Mouse (Mus musculus): ENCODE results near the gene Dclk3. TPM values are rescaled to one million over a fixed set of nuclear protein-coding genes. Genes with fewer than 3 reads are reported as not detected.

Gene Dclk3
- polyA plus RNA-seq, 1 experiment, result not detected

DNA sequence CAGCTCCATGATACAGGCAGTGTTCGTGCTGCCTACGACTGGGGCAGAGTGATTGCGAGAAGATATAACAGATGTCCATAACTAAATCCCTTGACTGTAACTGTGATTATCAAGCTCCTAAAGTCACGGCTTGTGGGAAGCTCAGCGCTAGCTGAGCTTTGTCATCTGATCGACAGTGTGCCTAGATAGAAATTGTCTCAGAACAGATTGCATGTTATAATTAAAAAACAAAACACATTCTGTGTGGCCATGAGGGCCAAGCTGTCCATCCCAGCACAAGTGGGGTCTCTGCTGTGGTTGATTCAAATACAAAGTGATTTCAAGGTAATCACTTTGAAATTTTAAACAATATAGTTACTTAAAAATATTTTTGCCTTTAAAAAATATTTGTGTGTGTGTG is 26.8 kb downstream of the Dclk3 start:
- H3K4me1 ChIP-seq (ENCODE audit: control insufficient read depth, insufficient read depth, low read length), result peaks cover under 1% of the 10 kb centered on the region; the same call in 1 of the 2 replicates
- no peak overlapping the region for H3K4me3 ChIP-seq (ENCODE audit: insufficient read depth, low read depth, low read length)
- no peak for TF ChIP-seq CTCF (IDR thresholded peaks at IDR 0.05; ENCODE audit: insufficient read depth, low read depth, low read length)
- no peak for TF ChIP-seq POLR2A (IDR thresholded peaks at IDR 0.05; ENCODE audit: insufficient read depth, low read depth, low read length)
- 95% methylated on average over 6 of the region's 6 CpGs for WGBS
- H3K27ac ChIP-seq (ENCODE audit: insufficient read depth, low read depth, low read length), result no peak overlapping the region

DNA sequence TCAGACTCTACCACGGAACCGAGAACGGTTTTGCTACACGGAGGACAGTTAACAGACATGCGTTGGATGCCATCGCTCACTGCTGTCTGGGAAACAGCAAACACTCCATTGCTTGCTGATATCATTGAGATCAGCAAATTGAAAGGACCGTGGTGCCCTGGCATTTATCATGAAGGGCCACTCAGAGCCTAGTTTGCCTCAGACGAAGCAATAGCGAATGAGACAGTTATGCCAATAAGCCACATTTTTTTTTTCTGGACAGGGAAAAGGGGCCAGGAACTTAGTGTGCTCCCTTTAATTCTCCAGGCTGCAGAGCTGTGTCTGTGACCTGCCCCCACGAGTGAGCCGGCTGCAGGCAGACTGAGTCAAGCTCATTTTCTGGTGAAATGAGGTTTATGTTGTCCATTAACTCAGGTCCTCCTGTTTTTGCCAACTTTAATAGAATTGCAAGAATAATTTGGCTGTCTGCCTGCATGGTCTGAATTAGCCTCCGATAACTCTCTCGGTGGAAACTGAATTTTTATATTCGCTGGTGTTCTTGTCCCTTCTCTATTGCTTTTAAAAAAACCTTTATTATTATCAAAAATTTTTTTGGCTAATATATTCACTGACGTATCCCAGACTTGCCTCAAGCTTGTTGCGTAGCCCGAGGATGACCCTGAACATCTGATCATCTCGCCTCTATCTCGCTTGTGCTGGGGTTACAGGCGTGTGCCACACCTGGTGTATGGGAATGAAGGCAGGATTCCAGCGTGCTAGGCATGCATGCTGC is 35.0 kb downstream of the Dclk3 start:
- H3K4me1 ChIP-seq (ENCODE audit: control insufficient read depth, insufficient read depth, low read length), result peaks cover 5% of the 10 kb centered on the region
- no peak for TF ChIP-seq CTCF (IDR thresholded peaks at IDR 0.05; ENCODE audit: insufficient read depth, low read depth, low read length)
- TF ChIP-seq POLR2A (IDR thresholded peaks at IDR 0.05; ENCODE audit: insufficient read depth, low read depth, low read length), result no peak
- 70% methylated on average over 21 of the region's 21 CpGs for WGBS
- H3K4me3 ChIP-seq (ENCODE audit: insufficient read depth, low read depth, low read length), result no peak overlapping the region
- no peak overlapping the region for H3K27ac ChIP-seq (ENCODE audit: insufficient read depth, low read depth, low read length)

DNA sequence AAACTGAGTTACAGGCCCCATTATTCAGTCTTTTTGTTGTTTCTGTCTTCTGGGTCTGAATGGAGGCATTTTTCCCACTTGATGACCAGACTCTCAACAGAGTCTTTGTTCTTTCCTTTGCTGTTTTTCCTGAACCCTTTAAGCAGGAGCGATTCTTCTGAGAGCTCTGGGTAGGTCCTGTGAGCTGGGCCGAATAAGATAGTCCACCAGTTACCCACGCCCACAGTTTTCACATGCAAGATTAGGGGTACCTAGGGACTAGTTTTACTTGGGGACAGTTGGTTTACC is 35.5 kb downstream of the Dclk3 start:
- peaks cover 5% of the 10 kb centered on the region for H3K4me1 ChIP-seq (ENCODE audit: control insufficient read depth, insufficient read depth, low read length)
- WGBS, result 63% methylated on average over 3 of the region's 3 CpGs

DNA sequence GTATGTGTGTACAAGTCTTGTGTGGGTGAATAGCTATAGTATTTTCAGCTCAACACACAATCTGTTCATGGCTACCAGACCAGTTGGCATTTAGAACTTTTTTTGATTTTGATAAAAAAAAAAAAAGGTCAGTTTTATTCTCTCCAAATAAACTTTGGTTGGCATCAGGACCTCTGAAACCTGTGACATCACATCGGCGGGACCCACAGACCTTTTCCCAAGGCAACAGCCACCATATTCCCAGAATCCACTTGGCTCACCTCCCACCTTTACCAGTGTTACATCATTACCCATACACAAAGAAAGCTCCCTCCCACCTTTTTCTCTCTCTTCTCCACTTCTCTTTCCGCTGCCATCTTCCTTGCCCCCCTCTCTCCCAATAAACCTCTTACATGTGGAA is 36.4 kb downstream of the Dclk3 start:
- H3K27ac ChIP-seq (ENCODE audit: insufficient read depth, low read depth, low read length), result no peak overlapping the region
- TF ChIP-seq POLR2A (IDR thresholded peaks at IDR 0.05; ENCODE audit: insufficient read depth, low read depth, low read length) (no peak), CTCF (IDR thresholded peaks at IDR 0.05; ENCODE audit: insufficient read depth, low read depth, low read length) (no peak)
- WGBS, result 87% methylated on average over 3 of the region's 3 CpGs
- H3K4me3 ChIP-seq (ENCODE audit: insufficient read depth, low read depth, low read length), result no peak overlapping the region
- H3K4me1 ChIP-seq (ENCODE audit: control insufficient read depth, insufficient read depth, low read length), result peaks cover 5% of the 10 kb centered on the region

More for the DNA sequence above, 35.5 kb downstream of the Dclk3 start:
- Histone ChIP-seq H3K27ac (ENCODE audit: insufficient read depth, low read depth, low read length) (no peak overlapping the region), H3K4me3 (ENCODE audit: insufficient read depth, low read depth, low read length) (no peak overlapping the region)
- TF ChIP-seq CTCF (IDR thresholded peaks at IDR 0.05; ENCODE audit: insufficient read depth, low read depth, low read length), result no peak
- TF ChIP-seq POLR2A (IDR thresholded peaks at IDR 0.05; ENCODE audit: insufficient read depth, low read depth, low read length), result no peak

DNA sequence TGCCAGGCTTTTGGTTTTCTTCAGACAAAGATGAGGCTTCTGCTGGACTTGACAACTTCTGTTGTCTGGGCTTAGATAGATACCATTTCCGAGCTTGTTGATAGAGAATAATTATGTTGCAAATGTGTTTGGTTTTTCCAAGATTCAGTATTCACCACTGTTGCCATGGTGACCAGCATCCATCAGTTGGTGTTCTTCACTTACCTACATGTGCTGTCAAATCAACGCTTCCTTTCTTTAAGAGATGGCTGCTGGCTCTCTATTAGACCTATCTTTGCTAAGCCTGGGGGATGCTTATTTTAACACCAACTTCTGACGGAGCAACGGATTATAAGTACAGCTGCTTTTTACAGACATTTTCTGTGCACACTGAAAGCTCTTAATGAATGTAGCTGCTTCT is 37.1 kb downstream of the Dclk3 start:
- Histone ChIP-seq H3K4me3 (ENCODE audit: insufficient read depth, low read depth, low read length) (no peak overlapping the region), H3K27ac (ENCODE audit: insufficient read depth, low read depth, low read length) (no peak overlapping the region), H3K4me1 (ENCODE audit: control insufficient read depth, insufficient read depth, low read length) (peaks cover 5% of the 10 kb centered on the region)
- TF ChIP-seq CTCF (IDR thresholded peaks at IDR 0.05; ENCODE audit: insufficient read depth, low read depth, low read length) (no peak), POLR2A (IDR thresholded peaks at IDR 0.05; ENCODE audit: insufficient read depth, low read depth, low read length) (no peak)
- 72% methylated on average over 4 of the region's 4 CpGs for WGBS

DNA sequence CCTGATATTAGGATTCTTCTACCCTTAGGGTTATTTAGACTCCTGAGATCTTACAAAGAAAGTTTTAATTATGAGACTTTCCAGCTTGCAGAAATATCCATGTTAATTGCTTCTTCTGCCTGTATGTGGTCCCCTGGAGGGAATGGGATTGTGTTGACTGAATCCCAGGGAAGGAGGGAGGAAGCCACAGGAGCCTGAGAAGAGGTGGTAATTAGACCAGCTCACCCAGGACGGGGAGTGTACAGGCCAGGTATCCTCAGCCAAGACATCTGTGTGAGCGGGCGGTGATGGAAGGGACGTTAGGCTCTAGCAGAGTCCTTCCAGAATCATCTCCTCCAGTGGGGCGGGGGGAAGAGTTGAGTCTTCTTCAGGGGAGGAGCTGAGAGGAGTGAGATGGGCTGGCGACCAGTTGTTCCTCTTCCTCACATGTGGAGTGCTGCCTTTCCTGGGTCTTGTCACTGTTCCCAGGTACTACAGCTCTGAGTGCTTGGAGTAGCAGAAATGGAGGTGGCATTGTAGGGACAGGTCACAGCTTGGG is 37.7 kb downstream of the Dclk3 start:
- WGBS, result 92% methylated on average over 6 of the region's 6 CpGs
- no peak overlapping the region for H3K4me3 ChIP-seq (ENCODE audit: insufficient read depth, low read depth, low read length)
- peaks cover 5% of the 10 kb centered on the region for H3K4me1 ChIP-seq (ENCODE audit: control insufficient read depth, insufficient read depth, low read length)
- TF ChIP-seq CTCF (IDR thresholded peaks at IDR 0.05; ENCODE audit: insufficient read depth, low read depth, low read length) (no peak), POLR2A (IDR thresholded peaks at IDR 0.05; ENCODE audit: insufficient read depth, low read depth, low read length) (no peak)
- no peak overlapping the region for H3K27ac ChIP-seq (ENCODE audit: insufficient read depth, low read depth, low read length)

DNA sequence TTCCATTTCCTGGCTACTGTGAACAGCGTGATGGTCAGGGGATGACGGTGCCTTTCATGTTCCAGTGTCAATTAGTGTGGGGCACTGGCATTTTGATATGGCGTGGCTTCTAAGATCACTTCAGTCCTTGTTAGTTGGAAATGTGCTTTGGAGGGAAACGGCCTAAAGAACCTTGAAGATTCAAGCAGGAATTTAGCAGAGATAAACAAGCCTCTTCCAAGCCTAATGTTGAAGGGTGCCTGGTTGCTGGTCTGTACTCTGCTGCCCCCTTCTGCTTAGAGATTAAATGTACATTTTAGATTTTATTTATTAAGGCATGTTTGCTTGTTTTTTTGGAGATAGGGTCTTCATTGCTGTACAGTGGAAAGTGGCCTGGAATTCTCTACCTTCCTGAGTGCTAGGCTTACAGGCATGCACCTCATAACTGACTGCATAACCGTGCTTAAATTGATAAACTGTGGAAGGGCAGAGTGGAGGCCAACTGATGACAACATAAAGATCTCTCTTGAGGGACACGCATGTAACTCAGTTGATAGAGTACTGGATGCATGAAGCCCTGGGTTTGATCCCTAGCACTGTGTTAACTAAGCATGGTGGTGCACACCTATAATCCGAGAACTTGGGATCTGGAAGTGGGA is 40.1 kb downstream of the Dclk3 start:
- Histone ChIP-seq H3K4me3 (ENCODE audit: insufficient read depth, low read depth, low read length) (no peak overlapping the region), H3K4me1 (ENCODE audit: control insufficient read depth, insufficient read depth, low read length) (peaks cover 5% of the 10 kb centered on the region), H3K27ac (ENCODE audit: insufficient read depth, low read depth, low read length) (no peak overlapping the region)
- TF ChIP-seq POLR2A (IDR thresholded peaks at IDR 0.05; ENCODE audit: insufficient read depth, low read depth, low read length), result no peak
- TF ChIP-seq CTCF (IDR thresholded peaks at IDR 0.05; ENCODE audit: insufficient read depth, low read depth, low read length), result no peak
- WGBS, result 61% methylated on average over 7 of the region's 7 CpGs

DNA sequence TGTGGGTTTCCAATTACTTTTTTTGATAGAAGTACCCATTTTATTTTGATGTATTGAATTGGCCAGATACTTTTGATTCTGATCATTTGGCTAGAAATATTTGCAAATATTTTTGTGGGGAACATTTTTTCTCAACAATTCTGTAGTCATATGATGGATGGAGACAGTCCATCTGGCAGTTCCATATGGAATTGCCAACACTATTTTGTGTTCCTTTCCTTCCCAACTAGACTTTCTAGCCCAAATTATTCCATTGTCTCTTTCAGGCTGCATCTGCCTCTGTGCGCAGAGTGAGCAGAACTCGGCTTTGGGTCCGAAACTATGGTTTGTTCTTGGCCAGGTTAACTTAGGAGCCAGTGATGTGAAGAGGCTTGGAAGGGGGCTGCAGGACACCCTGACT is 42.1 kb downstream of the Dclk3 start:
- H3K4me1 ChIP-seq (ENCODE audit: control insufficient read depth, insufficient read depth, low read length), result peaks cover 5% of the 10 kb centered on the region; the same call in 1 of the 2 replicates
- H3K4me3 ChIP-seq (ENCODE audit: insufficient read depth, low read depth, low read length), result no peak overlapping the region
- TF ChIP-seq POLR2A (IDR thresholded peaks at IDR 0.05; ENCODE audit: insufficient read depth, low read depth, low read length) (no peak), CTCF (IDR thresholded peaks at IDR 0.05; ENCODE audit: insufficient read depth, low read depth, low read length) (no peak)
- no peak overlapping the region for H3K27ac ChIP-seq (ENCODE audit: insufficient read depth, low read depth, low read length)
- 80% methylated on average over 3 of the region's 3 CpGs for WGBS
